Mouse (Mus musculus) midbrain, embryonic 12.5 days (tissue): Measurements from ENCODE around the gene Xrn2. TPM values are rescaled to one million over a fixed set of nuclear protein-coding genes. Genes with fewer than 3 reads are reported as not detected.

ENCODE experiments used
- ATAC-seq: fragments of 200-750 bp; cut with Nextera tagmentation; 2 replicates; pipeline ENCODE4 v1.8.0; 2017; ENCODE audit warnings: low read depth, moderate TSS enrichment, moderate library complexity; ENCODE audit not compliant: low FRiP score
- H3K27ac ChIP-seq: fragments of 300-500 bp; sonication (generic); replicated peaks from 2 replicates; pipeline ENCODE4 v1.5.1; 2016; ENCODE audit warnings: mild to moderate bottlenecking
- H3K27me3 ChIP-seq: fragments of 300-500 bp; sonication (generic); 2 replicates; pipeline ENCODE4 v1.6.1; 2016; ENCODE audit warnings: mild to moderate bottlenecking
- H3K36me3 ChIP-seq: fragments of 300-500 bp; sonication (generic); 2 replicates; pipeline ENCODE4 v1.6.1; 2016
- H3K4me1 ChIP-seq: fragments of 300-500 bp; sonication (generic); 2 replicates; pipeline ENCODE4 v1.6.1; 2016
- H3K4me2 ChIP-seq: fragments of 300-500 bp; sonication (generic); replicated peaks from 2 replicates; pipeline ENCODE4 v1.6.1; 2016; ENCODE audit warnings: mild to moderate bottlenecking, moderate library complexity
- H3K4me3 ChIP-seq: fragments of 300-500 bp; sonication (generic); 2 replicates; pipeline ENCODE4 v1.5.1; 2016; ENCODE audit warnings: mild to moderate bottlenecking
- H3K9ac ChIP-seq: fragments of 300-500 bp; sonication (generic); replicated peaks from 2 replicates; pipeline ENCODE4 v1.6.1; 2016; ENCODE audit warnings: mild to moderate bottlenecking, moderate library complexity
- H3K9me3 ChIP-seq: fragments of 300-500 bp; sonication (generic); 2 replicates; pipeline ENCODE4 v1.6.1; 2016; ENCODE audit warnings: mild to moderate bottlenecking
- WGBS: fragments of 180-500 bp; shearing (Covaris S2); methylation state at CpG from one replicate; pipeline ENCODE4 v1.1.7; 2016; 5-methylcytosine and 5-hydroxymethylcytosine counted together
- polyA plus RNA-seq: library from polyadenylated mRNA; unstranded; fragments of >200 nt; fragmentation: Nextera tagmentation; extraction: Ambion mirVana; gene quantifications from 2 replicates; pipeline ENCODE4 v1.2.1, GENCODE M21; 2016

Gene Xrn2
- 91.3 and 92.7 TPM in 2 replicates for polyA plus RNA-seq

GRCm38 (mm10) chr2:147012623-147013184 is at the start of gene Xrn2:
TSS of gene Xrn2 (plus strand) at chr2:147012996.
- no peaks in the 10 kb centered on the region for H3K9me3 ChIP-seq
- no peaks in the 10 kb centered on the region; the same call in 1 of the 2 replicates for H3K36me3 ChIP-seq
- H3K27ac ChIP-seq: peak within 1 kb of the TSS; percentile 98
- H3K4me1 ChIP-seq: peaks cover 26% of the 10 kb centered on the region
- peak; percentile 96 for ATAC-seq
- peak within 1 kb of the TSS; percentile 85 for H3K9ac ChIP-seq
- WGBS: under 1% methylated on average over 37 of the region's 37 CpGs
- H3K4me2 ChIP-seq: peak within 1 kb of the TSS; percentile 63
- H3K4me3 ChIP-seq: peak within 1 kb of the TSS; percentile 89
- no peaks in the 10 kb centered on the region for H3K27me3 ChIP-seq

- Histone ChIP-seq H3K9ac (no peak overlapping the region), H3K27ac (no peak overlapping the region), H3K4me3 (no peak overlapping the region), H3K36me3 (peaks cover 4% of the 10 kb centered on the region; the same call in 1 of the 2 replicates), H3K9me3 (no peaks in the 10 kb centered on the region), H3K27me3 (no peaks in the 10 kb centered on the region; the same call in 1 of the 2 replicates), H3K4me2 (no peak overlapping the region), H3K4me1 (no peaks in the 10 kb centered on the region)
- 80% methylated on average over 3 of the region's 3 CpGs for WGBS
- no peak for ATAC-seq
Measured at GRCm38 (mm10) chr2:146975024-146975423, 37.8 kb upstream of the Xrn2 start.

GRCm38 (mm10) chr2:146975453-146976028 is 37.3 kb upstream of the Xrn2 start:
- Histone ChIP-seq H3K4me2 (no peak overlapping the region), H3K36me3 (no peaks in the 10 kb centered on the region), H3K27ac (no peak overlapping the region), H3K9ac (no peak overlapping the region), H3K27me3 (no peaks in the 10 kb centered on the region; the same call in 1 of the 2 replicates), H3K9me3 (no peaks in the 10 kb centered on the region), H3K4me1 (no peaks in the 10 kb centered on the region), H3K4me3 (no peak overlapping the region)
- 88% methylated on average over 3 of the region's 3 CpGs for WGBS
- ATAC-seq: no peak

GRCm38 (mm10) chr2:146982786-146983185 is 30.0 kb upstream of the Xrn2 start:
- Histone ChIP-seq H3K27ac (no peak overlapping the region), H3K9ac (no peak overlapping the region), H3K4me2 (no peak overlapping the region), H3K9me3 (no peaks in the 10 kb centered on the region), H3K4me3 (no peak overlapping the region), H3K27me3 (no peaks in the 10 kb centered on the region), H3K36me3 (no peaks in the 10 kb centered on the region), H3K4me1 (0 out of 2 replicates have a peak, but pooled peaks cover 3% of the 10 kb centered on the region)
- no peak for ATAC-seq
- WGBS: 95% methylated on average over 2 of the region's 2 CpGs

- H3K4me3 ChIP-seq: no peak overlapping the region
- H3K36me3 ChIP-seq: no peaks in the 10 kb centered on the region
- H3K27me3 ChIP-seq: no peaks in the 10 kb centered on the region
- ATAC-seq: no peak
- H3K4me1 ChIP-seq: 0 out of 2 replicates have a peak, but pooled peaks cover 3% of the 10 kb centered on the region
- 93% methylated on average over 2 of the region's 2 CpGs for WGBS
- H3K9me3 ChIP-seq: no peaks in the 10 kb centered on the region
- no peak overlapping the region for H3K4me2 ChIP-seq
- no peak overlapping the region for H3K27ac ChIP-seq
- H3K9ac ChIP-seq: no peak overlapping the region
Measured at GRCm38 (mm10) chr2:146984831-146985230, 28.0 kb upstream of the Xrn2 start.

GRCm38 (mm10) chr2:146985807-146986206 is 27.0 kb upstream of the Xrn2 start:
- ATAC-seq: no peak
- 100% methylated on average over 1 of the region's 1 CpGs for WGBS
- no peaks in the 10 kb centered on the region for H3K27me3 ChIP-seq

GRCm38 (mm10) chr2:146986429-146986828 is 26.4 kb upstream of the Xrn2 start:
- no peak for ATAC-seq
- Histone ChIP-seq H3K27ac (no peak overlapping the region), H3K4me3 (no peak overlapping the region), H3K9me3 (no peaks in the 10 kb centered on the region), H3K4me2 (no peak overlapping the region), H3K27me3 (no peaks in the 10 kb centered on the region), H3K4me1 (0 out of 2 replicates have a peak, but pooled peaks cover 2% of the 10 kb centered on the region), H3K9ac (no peak overlapping the region), H3K36me3 (no peaks in the 10 kb centered on the region)

More at GRCm38 (mm10) chr2:146985807-146986206, 27.0 kb upstream of the Xrn2 start:
- H3K9me3 ChIP-seq: no peaks in the 10 kb centered on the region
- no peak overlapping the region for H3K27ac ChIP-seq
- H3K36me3 ChIP-seq: no peaks in the 10 kb centered on the region
- no peak overlapping the region for H3K4me3 ChIP-seq
- H3K4me1 ChIP-seq: 0 out of 2 replicates have a peak, but pooled peaks cover 3% of the 10 kb centered on the region
- H3K4me2 ChIP-seq: no peak overlapping the region
- H3K9ac ChIP-seq: no peak overlapping the region

- 93% methylated on average over 2 of the region's 2 CpGs for WGBS
- Histone ChIP-seq H3K27me3 (no peaks in the 10 kb centered on the region), H3K36me3 (no peaks in the 10 kb centered on the region; the same call in 1 of the 2 replicates), H3K4me3 (no peak overlapping the region), H3K9ac (no peak overlapping the region), H3K4me1 (peaks cover 9% of the 10 kb centered on the region), H3K27ac (no peak overlapping the region), H3K4me2 (no peak overlapping the region), H3K9me3 (no peaks in the 10 kb centered on the region)
- no peak for ATAC-seq
Measured at GRCm38 (mm10) chr2:147007265-147007664, 5.5 kb upstream of the Xrn2 start.

GRCm38 (mm10) chr2:147009084-147009483 is 3.7 kb upstream of the Xrn2 start:
- Histone ChIP-seq H3K4me1 (peaks cover 11% of the 10 kb centered on the region), H3K4me2 (no peak overlapping the region), H3K9ac (no peak overlapping the region), H3K27me3 (no peaks in the 10 kb centered on the region), H3K4me3 (no peak overlapping the region), H3K9me3 (no peaks in the 10 kb centered on the region), H3K27ac (no peak overlapping the region), H3K36me3 (no peaks in the 10 kb centered on the region; the same call in 1 of the 2 replicates)
- ATAC-seq: no peak

- Histone ChIP-seq H3K9me3 (no peaks in the 10 kb centered on the region), H3K4me3 (no peak overlapping the region), H3K27ac (no peak overlapping the region), H3K36me3 (no peaks in the 10 kb centered on the region; the same call in 1 of the 2 replicates), H3K27me3 (no peaks in the 10 kb centered on the region), H3K4me1 (peaks cover 21% of the 10 kb centered on the region), H3K4me2 (no peak overlapping the region), H3K9ac (no peak overlapping the region)
- 96% methylated on average over 4 of the region's 4 CpGs for WGBS
- ATAC-seq: no peak
Measured at GRCm38 (mm10) chr2:147010141-147010540, 2.7 kb upstream of the Xrn2 start.

GRCm38 (mm10) chr2:147010952-147011351 is 1.8 kb upstream of the Xrn2 start:
- H3K4me2 ChIP-seq: no peak overlapping the region
- 94% methylated on average over 9 of the region's 9 CpGs for WGBS
- peaks cover 26% of the 10 kb centered on the region for H3K4me1 ChIP-seq
- no peak overlapping the region for H3K9ac ChIP-seq
- H3K4me3 ChIP-seq: no peak overlapping the region
- no peak overlapping the region for H3K27ac ChIP-seq
- no peaks in the 10 kb centered on the region; the same call in 1 of the 2 replicates for H3K36me3 ChIP-seq
- ATAC-seq: no peak
- H3K27me3 ChIP-seq: no peaks in the 10 kb centered on the region
- no peaks in the 10 kb centered on the region for H3K9me3 ChIP-seq

GRCm38 (mm10) chr2:147011474-147012140 is 1.2 kb upstream of the Xrn2 start:
- no peaks in the 10 kb centered on the region for H3K27me3 ChIP-seq
- H3K4me2 ChIP-seq: peak overlapping the region; percentile 63
- H3K27ac ChIP-seq: no peak overlapping the region
- H3K9ac ChIP-seq: peak overlapping the region; percentile 85
- 89% methylated on average over 3 of the region's 3 CpGs for WGBS
- no peaks in the 10 kb centered on the region; the same call in 1 of the 2 replicates for H3K36me3 ChIP-seq
- H3K4me1 ChIP-seq: peaks cover 26% of the 10 kb centered on the region
- H3K4me3 ChIP-seq: peak overlapping the region; percentile 89
- ATAC-seq: no peak
- no peaks in the 10 kb centered on the region for H3K9me3 ChIP-seq
